Mouse (Mus musculus) MEL (cell line): ENCODE measurements around the gene Rragb. TPM values are rescaled to one million over a fixed set of nuclear protein-coding genes. Genes with fewer than 3 reads are reported as not detected.
A peak's percentile ranks its signal among the peaks of the same experiment; 100 is the strongest.

Experiments
- DNase-seq: peaks from one replicate; pipeline ENCODE4 v3.0.0; 2011; ENCODE audit warnings: low read depth, low spot score
- H3K27ac ChIP-seq: 2 replicates; pipeline ENCODE4 v1.5.1; 2012; ENCODE audit warnings: low read depth, mild to moderate bottlenecking, control low read depth, low read length, moderate library complexity; ENCODE audit not compliant: control insufficient read depth
- H3K27me3 ChIP-seq, 2 experiments: fragments of 150-350 bp in 1 of 2; sonication (generic) in 1 of 2; 2 replicates each; pipeline ENCODE4 v1.6.1; 2012; ENCODE audit warnings: low read length in 2 of 2, mild to moderate bottlenecking in 2 of 2, improper control_type of control experiment in 1 of 2, moderate library complexity in 1 of 2; ENCODE audit not compliant: insufficient read depth in 2 of 2, control insufficient read depth in 1 of 2
- H3K36me3 ChIP-seq, 2 experiments: 2 replicates each; pipeline ENCODE4 v1.6.1; 2012 to 2014; ENCODE audit warnings: low read length in 2 of 2, improper control_type of control experiment in 1 of 2, inconsistent platforms in 1 of 2, mild to moderate bottlenecking in 1 of 2; ENCODE audit not compliant: insufficient read depth in 2 of 2, control insufficient read depth in 1 of 2
- H3K4me1 ChIP-seq, 2 experiments: fragments of 150-350 bp in 1 of 2; sonication (generic) in 1 of 2; 2 replicates each; pipeline ENCODE4 v1.6.1; 2012; ENCODE audit warnings: low read length in 2 of 2, improper control_type of control experiment in 1 of 2, mild to moderate bottlenecking in 1 of 2; ENCODE audit not compliant: insufficient read depth in 2 of 2, control insufficient read depth in 1 of 2
- H3K4me3 ChIP-seq, 2 experiments: fragments of 150-350 bp in 1 of 2; sonication (generic) in 1 of 2; 2 replicates each; pipeline ENCODE4 v1.5.1; 2012; ENCODE audit warnings: low read depth in 2 of 2, low read length in 2 of 2, mild to moderate bottlenecking in 2 of 2, moderate library complexity in 2 of 2, control low read depth in 1 of 2, improper control_type of control experiment in 1 of 2; ENCODE audit not compliant: control insufficient read depth in 1 of 2, insufficient read depth in 1 of 2
- H3K79me2 ChIP-seq: 2 replicates; pipeline ENCODE4 v1.6.1; 2012; ENCODE audit warnings: mild to moderate bottlenecking, low read length, moderate library complexity; ENCODE audit not compliant: control insufficient read depth, poor library complexity, insufficient read depth
- H3K9ac ChIP-seq: 2 replicates; pipeline ENCODE4 v1.6.1; 2012; ENCODE audit warnings: low read depth, mild to moderate bottlenecking, control low read depth, low read length, moderate library complexity; ENCODE audit not compliant: control insufficient read depth, poor library complexity, severe bottlenecking
- H3K9me3 ChIP-seq: fragments of 150-350 bp; sonication (generic); replicated peaks from 2 replicates; pipeline ENCODE4 v1.6.1; 2012; ENCODE audit warnings: mild to moderate bottlenecking, low read length, improper control_type of control experiment, moderate library complexity; ENCODE audit not compliant: insufficient read depth
- CHD1 ChIP-seq: IDR thresholded peaks from 2 replicates; pipeline ENCODE4 v1.6.1; 2012; ENCODE audit warnings: low read depth, mild to moderate bottlenecking, inconsistent platforms, low read length, improper control_type of control experiment
- CTCF ChIP-seq, 3 experiments: IDR thresholded peaks in 2 of 3; conservative IDR thresholded peaks in 1 of 3; 2 replicates each; pipeline ENCODE4 v1.5.1; 2011 to 2012; ENCODE audit warnings: low read length in 3 of 3, low read depth in 2 of 3, mild to moderate bottlenecking in 2 of 3, improper control_type of control experiment in 1 of 3, inconsistent platforms in 1 of 3, mixed read lengths in 1 of 3, moderate library complexity in 1 of 3; ENCODE audit not compliant: control insufficient read depth in 1 of 3, insufficient read depth in 1 of 3, poor library complexity in 1 of 3, severe bottlenecking in 1 of 3
- HCFC1 ChIP-seq: IDR thresholded peaks from 2 replicates; pipeline ENCODE4 v1.6.1; 2012; ENCODE audit warnings: low read depth, mild to moderate bottlenecking, inconsistent platforms, low read length, improper control_type of control experiment, moderate library complexity
- KAT2A ChIP-seq: conservative IDR thresholded peaks from 2 replicates; pipeline ENCODE4 v1.6.1; 2012; ENCODE audit warnings: low read depth, low read length, improper control_type of control experiment, inconsistent platforms
- MAX ChIP-seq: IDR thresholded peaks from 2 replicates; pipeline ENCODE4 v1.6.1; 2011; ENCODE audit warnings: low read length, improper control_type of control experiment
- MAZ ChIP-seq: IDR thresholded peaks from 2 replicates; pipeline ENCODE4 v1.6.1; 2012; ENCODE audit warnings: low read depth, mild to moderate bottlenecking, inconsistent platforms, low read length, improper control_type of control experiment
- NELFE ChIP-seq: IDR thresholded peaks from 2 replicates; pipeline ENCODE4 v1.6.1; 2011; ENCODE audit warnings: low read depth, low read length, improper control_type of control experiment
- NRF1 ChIP-seq: IDR thresholded peaks from 2 replicates; pipeline ENCODE4 v1.6.1; 2014; ENCODE audit warnings: low read depth, mild to moderate bottlenecking, inconsistent platforms, low read length, improper control_type of control experiment, moderate library complexity; ENCODE audit not compliant: poor library complexity, insufficient read depth, severe bottlenecking
- RAD21 ChIP-seq: IDR thresholded peaks from 2 replicates; pipeline ENCODE4 v1.6.1; 2011; ENCODE audit warnings: mild to moderate bottlenecking, low read depth, low read length, improper control_type of control experiment
- SMC3 ChIP-seq: IDR thresholded peaks from 2 replicates; pipeline ENCODE4 v1.6.1; 2011; ENCODE audit warnings: low read depth, low read length, improper control_type of control experiment
- TAL1 ChIP-seq: IDR thresholded peaks from 2 replicates; pipeline ENCODE4 v1.6.1; 2012; ENCODE audit warnings: mild to moderate bottlenecking, inconsistent platforms, low read length, moderate library complexity, mixed read lengths
- USF2 ChIP-seq, 2 experiments: IDR thresholded peaks; 2 replicates each; pipeline ENCODE4 v1.6.1; 2011 to 2012; ENCODE audit warnings: improper control_type of control experiment in 2 of 2, low read length in 2 of 2, borderline replicate concordance in 1 of 2, inconsistent platforms in 1 of 2, low read depth in 1 of 2, mild to moderate bottlenecking in 1 of 2; ENCODE audit not compliant: insufficient read depth in 1 of 2
- polyA plus RNA-seq, 2 experiments: library from polyadenylated mRNA; stranded (reverse) in 1 of 2; unstranded in 1 of 2; fragments of >175 nt in 1 of 2; fragments of >200 nt in 1 of 2; gene quantifications; 2 replicates each; pipeline versions ENCODE4 v1.2.1 to v1.2.4; 2012; ENCODE audit warnings: low replicate concordance in 2 of 2, low read depth in 1 of 2; ENCODE audit not compliant: insufficient read length in 2 of 2, insufficient read depth in 1 of 2, missing spikeins in 1 of 2
- total RNA-seq: library from RNA; depleted of rRNA; stranded (reverse); fragments of 300-350 nt; gene quantifications from 2 replicates; pipeline ENCODE4 v1.2.3, GENCODE M21; 2012

Gene Rragb
- total and polyA plus RNA-seq, 3 experiments: not detected

DNA sequence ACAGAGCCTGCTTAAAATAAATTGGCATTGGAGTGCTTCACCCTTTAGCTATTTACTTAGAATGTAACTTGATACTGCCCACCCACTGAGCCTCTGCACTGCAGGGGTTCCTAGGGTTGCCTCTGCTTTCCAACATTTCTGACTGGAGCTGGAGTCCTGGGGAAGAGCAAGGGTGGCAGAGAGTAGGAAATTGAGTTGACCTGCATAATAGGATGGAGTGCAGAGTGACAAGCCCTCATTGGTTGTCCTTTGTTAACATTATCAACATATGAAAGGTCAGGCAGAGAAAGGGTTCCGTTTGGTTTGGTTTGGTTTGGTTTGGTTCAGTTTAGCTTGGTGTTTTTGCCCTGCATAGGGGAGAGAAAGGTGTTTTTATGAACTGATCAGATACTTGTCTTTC lies 12.0 kb downstream of the Rragb start:
- no peak overlapping the region for H3K4me3 ChIP-seq
- TF ChIP-seq CHD1 (no peak), NELFE (no peak), RAD21 (no peak), CTCF (IDR thresholded peaks at IDR 0.05 in 2 of 3, conservative IDR thresholded peaks at IDR 0.05 in 1 of 3; ENCODE audit: control insufficient read depth in 1 of 3, insufficient read depth in 1 of 3, low read depth in 2 of 3, low read length in 3 of 3, poor library complexity in 1 of 3, severe bottlenecking in 1 of 3) (no peak)
- no peaks in the 10 kb centered on the region for H3K36me3 ChIP-seq

DNA sequence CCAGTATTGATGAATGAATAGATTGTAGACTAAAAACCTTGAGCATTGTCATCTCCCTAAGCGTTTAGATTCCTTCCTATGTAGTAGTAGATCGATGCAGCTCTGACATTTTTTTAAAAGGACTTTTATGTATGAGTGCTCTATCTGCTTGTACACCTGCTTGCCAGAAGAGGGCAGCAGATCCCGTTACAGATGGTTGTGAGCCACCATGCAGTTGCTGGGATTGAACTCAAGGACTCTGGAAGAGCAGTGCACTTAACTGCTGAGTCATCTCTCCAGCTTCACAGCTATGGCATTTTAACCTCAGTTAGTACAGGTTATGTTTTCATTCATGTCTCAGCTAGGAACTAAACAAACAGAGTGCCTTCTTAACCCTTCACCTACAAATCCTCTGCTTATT lies 15.5 kb downstream of the Rragb start:
- no peaks in the 10 kb centered on the region for H3K27me3 ChIP-seq
- H3K9ac ChIP-seq: no peak overlapping the region
- H3K9me3 ChIP-seq: no peaks in the 10 kb centered on the region
- peak; percentile 31 for DNase-seq
- H3K27ac ChIP-seq: no peak overlapping the region
- H3K36me3 ChIP-seq: no peaks in the 10 kb centered on the region
- no peaks in the 10 kb centered on the region for H3K4me1 ChIP-seq
- H3K79me2 ChIP-seq: no peaks in the 10 kb centered on the region
- H3K4me3 ChIP-seq: no peak overlapping the region
- TF ChIP-seq CTCF (IDR thresholded peaks at IDR 0.05 in 2 of 3, conservative IDR thresholded peaks at IDR 0.05 in 1 of 3; ENCODE audit: control insufficient read depth in 1 of 3, insufficient read depth in 1 of 3, low read depth in 2 of 3, low read length in 3 of 3, poor library complexity in 1 of 3, severe bottlenecking in 1 of 3): peak; percentile 24 to 49 (median 42)
- peak; percentile 39 for TF ChIP-seq SMC3
- TF ChIP-seq RAD21: peak; percentile 21
- no peak for TF ChIP-seq NRF1

More for the DNA sequence above, 12.0 kb downstream of the Rragb start:
- no peaks in the 10 kb centered on the region for H3K27me3 ChIP-seq
- H3K4me1 ChIP-seq: no peaks in the 10 kb centered on the region
- no peak overlapping the region for H3K9ac ChIP-seq
- DNase-seq: no peak
- no peak overlapping the region for H3K27ac ChIP-seq
- H3K79me2 ChIP-seq: no peaks in the 10 kb centered on the region
- no peaks in the 10 kb centered on the region for H3K9me3 ChIP-seq

DNA sequence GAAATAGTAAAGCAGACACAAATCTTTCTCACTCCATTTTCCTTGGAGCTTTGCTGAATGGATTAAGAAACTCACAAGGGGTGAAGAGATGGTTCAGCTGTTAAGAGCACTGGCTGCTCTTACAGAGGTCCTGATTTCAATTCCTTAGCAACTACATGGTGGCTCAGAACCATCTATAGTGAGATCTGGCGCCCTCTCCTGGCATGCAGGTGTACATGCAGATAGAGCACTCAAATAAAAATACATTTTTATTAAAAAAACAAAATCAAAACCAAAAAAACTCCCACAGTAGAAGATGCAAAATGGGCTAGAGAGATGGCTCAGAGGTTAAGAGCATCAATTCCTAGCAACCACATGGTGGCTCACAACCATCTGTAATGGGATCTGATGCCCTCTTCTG lies 35.0 kb downstream of the Rragb start:
- Histone ChIP-seq H3K9me3 (no peaks in the 10 kb centered on the region), H3K9ac (no peak overlapping the region), H3K4me3 (no peak overlapping the region), H3K27ac (no peak overlapping the region), H3K79me2 (no peaks in the 10 kb centered on the region), H3K4me1 (no peaks in the 10 kb centered on the region), H3K27me3 (no peaks in the 10 kb centered on the region), H3K36me3 (no peaks in the 10 kb centered on the region)
- peak; percentile 4 for DNase-seq
- peak in 2 of 3 experiments; percentile 22 to 24; a peak in 3 of 6 replicates for TF ChIP-seq CTCF (IDR thresholded peaks at IDR 0.05 in 2 of 3, conservative IDR thresholded peaks at IDR 0.05 in 1 of 3; ENCODE audit: control insufficient read depth in 1 of 3, insufficient read depth in 1 of 3, low read depth in 2 of 3, low read length in 3 of 3, poor library complexity in 1 of 3, severe bottlenecking in 1 of 3)
- no peak for TF ChIP-seq MAX

DNA sequence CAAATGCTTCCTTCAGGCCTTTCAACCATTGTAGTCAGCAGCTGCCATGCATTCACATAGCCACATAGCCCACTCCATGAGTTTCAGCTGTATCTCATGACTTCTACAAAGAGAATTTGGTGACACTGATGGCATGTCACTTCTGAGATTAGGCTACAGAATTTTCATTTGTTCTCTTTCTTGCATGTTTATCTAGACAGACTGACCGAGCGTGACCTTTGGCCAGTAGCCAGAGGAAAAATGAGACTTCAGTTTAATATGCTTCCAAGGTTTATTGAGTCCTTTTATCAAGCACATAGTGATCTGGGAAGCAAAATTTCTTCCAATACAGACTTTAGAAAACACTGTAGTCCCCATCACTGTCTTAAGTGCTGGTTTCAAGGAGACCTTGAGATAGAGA lies 42.4 kb downstream of the Rragb start:
- Histone ChIP-seq H3K4me3 (no peak overlapping the region), H3K27me3 (no peaks in the 10 kb centered on the region), H3K79me2 (no peaks in the 10 kb centered on the region), H3K4me1 (no peaks in the 10 kb centered on the region), H3K36me3 (no peaks in the 10 kb centered on the region), H3K9ac (no peak overlapping the region), H3K27ac (no peak overlapping the region), H3K9me3 (no peaks in the 10 kb centered on the region)
- DNase-seq: no peak
- TF ChIP-seq MAZ (no peak), USF2 (IDR thresholded peaks at IDR 0.05; ENCODE audit: borderline replicate concordance in 1 of 2, insufficient read depth in 1 of 2, low read depth in 1 of 2, low read length in 2 of 2) (no peak), TAL1 (no peak), NRF1 (no peak), KAT2A (no peak), MAX (no peak), HCFC1 (no peak)
